Comparison of ENCODE assay signal across 20 mouse cellular contexts in genomic region chr2:84072881-84073583, GRCm38 (mm10).
A peak's percentile ranks its signal among the peaks of the same experiment; 100 is the strongest.
DNase-seq lines count a peak whose midpoint lies in the region; ATAC-seq and TF ChIP-seq lines count a peak whose summit lies in the region.
"Had no signal": no experiment of that assay in that cellular context is flagged by ENCODE, and none has a peak within 500 bp of the region (broad histone marks: within the 10 kb centered on the region; RNA-seq: fewer than 3 reads in every experiment).

No protein-coding gene starts in this region.

- no peak overlapping the region for H3K9ac ChIP-seq in kidney, embryonic 14.5 days (ENCODE audit: low read depth, low read length)
- H3K9ac ChIP-seq in kidney, postnatal 0 days (ENCODE audit: low read depth, low read length) = no peak overlapping the region
- H3K9ac ChIP-seq: embryonic facial prominence, embryonic 12.5 days; liver, embryonic 14.5 days; midbrain, embryonic 13.5 days; neural tube, embryonic 15.5 days had no signal

- no peak for TF ChIP-seq CTCF in kidney, postnatal 0 days (IDR thresholded peaks at IDR 0.05; ENCODE audit: low read depth)

- no peak overlapping the region for H3K4me2 ChIP-seq in kidney, embryonic 14.5 days (replicated peaks; ENCODE audit: low read depth, low read length)
- no peak overlapping the region for H3K4me2 ChIP-seq in kidney, postnatal 0 days (ENCODE audit: low read length)
- H3K4me2 ChIP-seq: embryonic facial prominence, embryonic 12.5 days; midbrain, embryonic 13.5 days; neural tube, embryonic 15.5 days had no signal

- H3K4me1 ChIP-seq in kidney, embryonic 14.5 days (ENCODE audit: control insufficient read depth, insufficient read depth, low read length) = no peaks in the 10 kb centered on the region
- no peaks in the 10 kb centered on the region for H3K4me1 ChIP-seq in kidney, postnatal 0 days (replicated peaks; ENCODE audit: insufficient read depth, low read length)
- H3K4me1 ChIP-seq: embryonic facial prominence, embryonic 12.5 days; midbrain, embryonic 13.5 days; neural tube, embryonic 15.5 days had no signal

- peak; percentile 25 for DNase-seq in kidney, adult 11 months
- DNase-seq in kidney, postnatal 0 days (ENCODE audit: low spot score) = peak; percentile 55
- DNase-seq in kidney, postnatal 14 days = peak; percentile 64
- peak; percentile 16 for DNase-seq in lung, postnatal 14 days
- DNase-seq in urinary bladder, postnatal 25 days (ENCODE audit: low spot score) = no peak
- DNase-seq: adrenal gland, postnatal 14 days; cerebellum, adult 11-12 months; cerebellum, postnatal 36 days; gastrocnemius, postnatal 36 days; layer of hippocampus, postnatal 36 days; right cerebral cortex, postnatal 14 days; spleen, adult 18-20 months; thymus, postnatal 36 days had no signal

- 41% methylated on average over 8 of the region's 8 CpGs for WGBS in kidney, embryonic 14.5 days
- WGBS in kidney, postnatal 0 days = 33% methylated on average over 8 of the region's 8 CpGs

- ATAC-seq in kidney, embryonic 14.5 days (ENCODE audit: low FRiP score, low TSS enrichment) = no peak
- no peak for ATAC-seq in kidney, postnatal 0 days (replicated peaks; ENCODE audit: low FRiP score, low read depth)
- ATAC-seq in megakaryocyte, adult 5-6 weeks (ENCODE audit: poor library complexity, severe bottlenecking) = no peak
- ATAC-seq: forebrain, embryonic 14.5 days; midbrain, embryonic 13.5 days had no signal

- H3K4me3 ChIP-seq in kidney, embryonic 14.5 days (ENCODE audit: low read length) = no peak overlapping the region
- H3K4me3 ChIP-seq in kidney, postnatal 0 days (replicated peaks; ENCODE audit: low read depth, low read length) = no peak overlapping the region
- H3K4me3 ChIP-seq: embryonic facial prominence, embryonic 12.5 days; midbrain, embryonic 13.5 days; neural tube, embryonic 15.5 days had no signal

- H3K9me3 ChIP-seq in kidney, embryonic 14.5 days (ENCODE audit: control insufficient read depth, low read length) = no peaks in the 10 kb centered on the region
- no peaks in the 10 kb centered on the region for H3K9me3 ChIP-seq in kidney, postnatal 0 days (replicated peaks; ENCODE audit: low read length)
- H3K9me3 ChIP-seq: embryonic facial prominence, embryonic 12.5 days; midbrain, embryonic 13.5 days; neural tube, embryonic 15.5 days had no signal

- H3K27me3 ChIP-seq in kidney, embryonic 14.5 days (ENCODE audit: control insufficient read depth, insufficient read depth, low read length) = no peaks in the 10 kb centered on the region
- H3K27me3 ChIP-seq in kidney, postnatal 0 days (ENCODE audit: insufficient read depth, low read length) = no peaks in the 10 kb centered on the region
- H3K27me3 ChIP-seq: embryonic facial prominence, embryonic 12.5 days; midbrain, embryonic 13.5 days; neural tube, embryonic 15.5 days had no signal

- no peak overlapping the region for H3K27ac ChIP-seq in kidney, embryonic 14.5 days (ENCODE audit: low read depth, low read length)
- H3K27ac ChIP-seq in kidney, postnatal 0 days = no peak overlapping the region
- H3K27ac ChIP-seq: embryonic facial prominence, embryonic 12.5 days; liver, embryonic 14.5 days; midbrain, embryonic 13.5 days; neural tube, embryonic 15.5 days had no signal

- H3K36me3 ChIP-seq in kidney, embryonic 14.5 days (ENCODE audit: control insufficient read depth, insufficient read depth, low read length) = no peaks in the 10 kb centered on the region
- H3K36me3 ChIP-seq in kidney, postnatal 0 days (ENCODE audit: insufficient read depth, low read length) = no peaks in the 10 kb centered on the region
- H3K36me3 ChIP-seq: embryonic facial prominence, embryonic 12.5 days; midbrain, embryonic 13.5 days; neural tube, embryonic 15.5 days had no signal
